Mouse (Mus musculus) ZHBTc4 (cell line): ENCODE measurements around the gene 4931440F15Rik.

ENCODE experiments used
- DNase-seq: peaks from one replicate; pipeline ENCODE4 v3.0.0-alpha.2; 2011; ENCODE audit warnings: low read depth, low spot score

Gene 4931440F15Rik

DNA sequence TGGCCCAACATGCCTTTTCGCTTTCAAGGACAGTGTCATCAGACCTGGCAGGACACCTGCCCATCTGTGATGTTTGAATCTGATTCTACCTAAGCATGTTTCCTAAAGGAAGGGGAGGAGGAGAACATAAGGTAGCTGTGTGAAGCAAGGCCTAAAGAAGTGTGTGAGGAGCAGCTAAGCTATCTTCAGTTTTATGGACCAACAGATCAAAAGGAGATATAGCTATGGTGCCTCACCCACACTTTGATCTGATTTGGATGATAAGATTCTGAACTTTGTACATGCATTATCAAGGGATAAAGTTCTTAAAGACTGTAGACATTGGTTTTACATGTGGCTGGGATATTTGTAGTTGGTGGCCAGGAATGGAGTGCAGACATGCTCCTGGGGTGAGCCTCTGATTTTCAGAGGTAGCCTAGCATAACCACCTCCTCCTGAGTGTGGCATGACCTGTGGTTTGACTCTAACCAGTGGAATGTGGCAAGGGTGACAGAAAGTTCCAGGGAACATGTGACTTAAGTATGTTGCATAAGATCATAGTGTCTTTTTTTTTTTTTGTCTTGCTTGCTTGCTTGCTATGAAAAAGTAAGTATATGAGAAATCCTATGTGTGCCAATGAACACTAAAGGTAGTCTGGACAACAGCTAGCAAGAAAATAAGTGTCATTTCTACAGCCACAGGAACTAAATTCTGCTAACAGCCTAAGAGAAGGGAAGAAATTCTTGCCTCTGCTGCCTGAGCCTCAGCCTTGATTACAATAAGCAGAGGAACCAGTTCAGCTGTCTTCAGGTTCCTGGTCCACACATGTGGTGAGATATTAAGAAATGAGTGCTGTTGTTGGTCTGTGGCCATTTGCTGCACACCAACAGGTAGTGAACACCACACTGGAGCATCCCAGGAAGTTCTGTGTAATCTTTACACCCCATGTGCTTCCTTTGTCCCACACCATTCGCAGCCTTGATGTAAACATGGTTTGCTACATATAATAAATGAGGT lies 23.7 kb downstream of the 4931440F15Rik start:
- no peak for DNase-seq

GRCm38 (mm10) chr11:29799839-29800238 lies 25.6 kb downstream of the 4931440F15Rik start:
- no peak for DNase-seq

GRCm38 (mm10) chr11:29795106-29795505 lies 30.4 kb downstream of the 4931440F15Rik start:
- no peak for DNase-seq

GRCm38 (mm10) chr11:29794475-29794874 lies 31.0 kb downstream of the 4931440F15Rik start:
- no peak for DNase-seq

- no peak for DNase-seq
Observed at GRCm38 (mm10) chr11:29790796-29791195, 34.7 kb downstream of the 4931440F15Rik start.

- DNase-seq: no peak
Observed at GRCm38 (mm10) chr11:29788921-29789638, 36.4 kb downstream of the 4931440F15Rik start.

GRCm38 (mm10) chr11:29788499-29788898 lies 37.0 kb downstream of the 4931440F15Rik start:
- no peak for DNase-seq

DNA sequence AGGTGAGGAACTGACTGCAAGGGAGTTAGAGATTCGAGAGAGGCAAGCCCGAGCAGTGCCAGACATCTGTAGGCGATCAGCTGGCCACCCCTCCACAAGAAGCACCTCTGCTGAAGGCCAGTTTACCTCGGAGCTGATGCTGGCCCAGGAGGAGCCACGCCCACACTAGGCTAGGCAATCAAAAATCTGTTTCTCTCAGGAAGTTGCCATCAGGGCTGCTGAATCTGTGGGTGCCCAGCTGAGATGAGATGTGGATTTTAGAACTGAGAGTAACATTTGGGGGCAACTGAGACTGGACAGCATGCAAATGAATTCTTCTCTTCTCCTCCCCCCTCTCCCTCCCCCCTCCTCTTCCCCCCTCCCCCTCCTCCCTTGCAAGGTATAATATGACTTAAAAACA lies 38.0 kb downstream of the 4931440F15Rik start:
- DNase-seq: peak; percentile 4

- no peak for DNase-seq
Observed at GRCm38 (mm10) chr11:29786583-29787219, 38.8 kb downstream of the 4931440F15Rik start.

- peak; percentile 44 for DNase-seq
Observed at GRCm38 (mm10) chr11:29779409-29780026, 46.0 kb downstream of the 4931440F15Rik start.

- DNase-seq: no peak
Observed at GRCm38 (mm10) chr11:29778936-29779335, 46.5 kb downstream of the 4931440F15Rik start.

- no peak for DNase-seq
Observed at GRCm38 (mm10) chr11:29777964-29778363, 47.5 kb downstream of the 4931440F15Rik start.

- DNase-seq: no peak
Observed at GRCm38 (mm10) chr11:29774760-29775159, 50.7 kb downstream of the 4931440F15Rik start.

DNA sequence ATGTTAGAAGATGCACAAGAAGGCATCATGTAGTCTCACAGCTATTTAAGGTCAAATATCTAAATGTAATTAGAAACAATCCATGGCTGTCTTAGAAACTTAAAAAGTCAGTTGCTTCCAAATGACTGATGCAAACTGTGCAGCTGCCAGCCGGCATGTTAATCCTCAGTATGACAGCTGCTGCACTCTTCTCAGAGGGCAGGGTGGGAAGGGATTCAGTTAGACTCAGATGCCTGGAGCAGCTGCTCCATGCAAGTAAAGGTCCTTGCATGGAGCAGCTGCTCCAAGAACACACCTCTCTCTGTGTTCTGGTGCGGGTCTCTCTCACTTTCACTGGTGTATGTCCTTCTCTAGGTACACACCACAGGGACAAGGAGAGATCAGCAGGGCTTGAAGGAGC lies 51.2 kb downstream of the 4931440F15Rik start:
- DNase-seq: no peak
